Mouse (Mus musculus): ENCODE measurements around the gene Tsen34. TPM values are rescaled to one million over a fixed set of nuclear protein-coding genes. Genes with fewer than 3 reads are reported as not detected.
"Not testable (repeated sequence)": the region's sequence is repeated elsewhere in the genome, so short reads cannot be mapped to it uniquely, and the experiment has no call there.

Tsen34 gene
- polyA plus RNA-seq, 1 experiment: 14.0 TPM

DNA sequence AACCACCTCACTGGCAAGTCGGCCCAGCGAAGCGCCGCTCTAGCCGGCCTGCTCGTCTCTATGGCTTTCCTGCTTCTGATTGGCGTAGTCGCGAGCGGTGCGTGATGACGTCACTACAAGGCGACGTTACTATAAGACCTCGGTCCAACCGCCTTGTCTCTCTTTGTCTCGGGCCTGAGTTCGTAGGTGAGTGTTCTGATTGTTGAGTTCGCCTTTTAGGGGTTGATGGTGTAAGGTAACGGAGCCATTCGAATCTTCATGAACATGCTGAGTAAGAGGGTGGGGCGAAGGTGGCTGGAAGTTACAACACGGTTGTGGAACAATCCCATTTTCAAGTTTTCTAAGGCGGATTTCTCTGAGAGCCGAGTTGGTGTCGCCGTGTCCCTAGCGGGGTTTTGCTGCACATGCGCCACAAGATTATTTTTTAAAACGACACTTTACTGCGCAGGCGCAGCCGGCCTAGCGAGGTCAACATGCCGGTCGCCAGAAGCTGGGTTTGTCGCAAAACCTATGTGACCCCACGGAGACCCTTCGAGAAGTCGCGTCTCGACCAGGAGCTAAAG lies 11.3 kb downstream of the Tsen34 start, which contains the start of gene Rps9:
Rps9 (plus strand) TSS at position 115 of the 563 bp plus-strand sequence.
- Histone ChIP-seq H3K27me3 (ENCODE audit: control insufficient read depth, insufficient read depth, low read length) (no peaks in the 10 kb centered on the region), H3K4me3 (ENCODE audit: control insufficient read depth, low read depth, low read length) (peak within 1 kb of the TSS; percentile 81), H3K27ac (ENCODE audit: control insufficient read depth, insufficient read depth, low read depth, low read length) (peak within 1 kb of the TSS; percentile 86), H3K4me1 (ENCODE audit: control insufficient read depth, insufficient read depth, low read length) (no peaks in the 10 kb centered on the region), H3K36me3 (ENCODE audit: control insufficient read depth, insufficient read depth, low read length) (no peaks in the 10 kb centered on the region; the same call in 1 of the 2 replicates)
- TF ChIP-seq CTCF (IDR thresholded peaks at IDR 0.05; ENCODE audit: control insufficient read depth, insufficient read depth, insufficient replicate concordance, low read depth, low read length) (no peak), POLR2A (IDR thresholded peaks at IDR 0.05; ENCODE audit: control insufficient read depth, low read depth, low read length) (peak; percentile 99)

DNA sequence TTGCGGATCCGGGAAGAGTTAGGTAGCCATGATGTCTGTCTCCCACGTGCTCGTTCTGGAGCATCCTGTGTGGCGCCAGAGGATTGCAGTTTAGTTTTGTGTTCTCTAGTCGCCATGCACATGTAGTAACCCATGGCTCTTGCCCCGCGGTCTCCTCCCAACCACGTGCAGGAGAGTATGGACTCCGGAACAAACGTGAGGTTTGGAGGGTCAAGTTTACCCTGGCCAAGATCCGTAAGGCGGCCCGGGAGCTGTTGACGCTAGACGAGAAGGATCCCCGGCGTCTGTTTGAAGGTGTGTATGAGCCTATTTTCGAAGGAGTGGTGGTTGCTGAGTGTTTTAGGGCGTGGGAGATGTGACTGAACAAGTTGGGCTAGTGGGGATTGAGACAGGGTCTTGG lies 11.8 kb downstream of the Tsen34 start:
- no peaks in the 10 kb centered on the region for H3K27me3 ChIP-seq (ENCODE audit: control insufficient read depth, insufficient read depth, low read length)
- TF ChIP-seq CTCF (IDR thresholded peaks at IDR 0.05; ENCODE audit: control insufficient read depth, insufficient read depth, insufficient replicate concordance, low read depth, low read length) (no peak), POLR2A (IDR thresholded peaks at IDR 0.05; ENCODE audit: control insufficient read depth, low read depth, low read length) (no peak)

DNA sequence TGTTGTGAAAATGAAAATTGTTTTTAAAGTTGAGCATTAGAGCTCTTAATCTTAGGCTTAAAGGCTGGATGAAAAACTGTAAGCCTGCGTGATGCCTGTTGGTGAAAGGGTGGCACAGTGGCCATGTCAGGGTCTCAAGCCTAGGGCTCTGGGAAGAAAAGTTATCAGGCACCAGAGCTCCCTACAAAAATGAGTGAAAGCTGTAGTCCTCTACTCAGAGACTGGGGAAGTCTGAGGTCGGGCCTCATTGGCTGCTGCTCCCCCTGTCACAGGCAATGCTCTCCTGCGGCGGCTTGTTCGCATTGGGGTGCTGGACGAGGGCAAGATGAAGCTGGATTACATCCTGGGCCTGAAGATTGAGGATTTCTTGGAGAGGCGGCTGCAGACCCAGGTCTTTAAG lies 12.8 kb downstream of the Tsen34 start:
- not testable (repeated sequence) for H3K36me3 ChIP-seq (ENCODE audit: control insufficient read depth, insufficient read depth, low read length); H3K4me1 ChIP-seq (ENCODE audit: control insufficient read depth, insufficient read depth, low read length)

More for the DNA sequence above, 11.8 kb downstream of the Tsen34 start:
- Histone ChIP-seq H3K36me3 (ENCODE audit: control insufficient read depth, insufficient read depth, low read length) (no peaks in the 10 kb centered on the region; the same call in 1 of the 2 replicates), H3K4me3 (ENCODE audit: control insufficient read depth, low read depth, low read length) (peak overlapping the region; percentile 81), H3K27ac (ENCODE audit: control insufficient read depth, insufficient read depth, low read depth, low read length) (peak overlapping the region; percentile 86), H3K4me1 (ENCODE audit: control insufficient read depth, insufficient read depth, low read length) (no peaks in the 10 kb centered on the region)

DNA sequence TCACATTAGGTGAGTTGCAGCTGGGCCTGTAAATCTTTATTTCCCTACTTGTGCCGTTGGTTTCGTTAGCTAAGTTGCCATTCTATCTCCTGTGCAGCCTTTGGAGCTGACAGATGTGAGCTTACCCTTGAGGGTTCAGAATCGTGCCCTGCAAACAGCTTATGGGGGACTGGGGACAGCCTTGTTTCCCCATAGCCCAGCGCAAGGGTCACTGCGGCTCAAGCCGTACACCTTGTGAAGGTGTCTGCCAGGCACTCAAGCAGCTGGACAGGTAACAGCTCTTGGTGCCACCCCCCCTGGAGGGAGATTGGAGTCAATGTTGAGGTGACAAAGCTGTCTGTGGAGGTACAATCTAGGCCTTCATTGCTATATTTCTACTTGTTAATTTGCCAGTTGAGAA lies 13.2 kb downstream of the Tsen34 start:
- TF ChIP-seq POLR2A (IDR thresholded peaks at IDR 0.05; ENCODE audit: control insufficient read depth, low read depth, low read length): no peak
- TF ChIP-seq CTCF (IDR thresholded peaks at IDR 0.05; ENCODE audit: control insufficient read depth, insufficient read depth, insufficient replicate concordance, low read depth, low read length): no peak
- H3K27ac ChIP-seq (ENCODE audit: control insufficient read depth, insufficient read depth, low read depth, low read length): no peak overlapping the region
- H3K4me1 ChIP-seq (ENCODE audit: control insufficient read depth, insufficient read depth, low read length): no peaks in the 10 kb centered on the region
- no peaks in the 10 kb centered on the region for H3K27me3 ChIP-seq (ENCODE audit: control insufficient read depth, insufficient read depth, low read length)
- no peak overlapping the region; the same call in 1 of the 2 replicates for H3K4me3 ChIP-seq (ENCODE audit: control insufficient read depth, low read depth, low read length)
- no peaks in the 10 kb centered on the region; the same call in 1 of the 2 replicates for H3K36me3 ChIP-seq (ENCODE audit: control insufficient read depth, insufficient read depth, low read length)

More for the DNA sequence above, 12.8 kb downstream of the Tsen34 start:
- H3K27ac ChIP-seq (ENCODE audit: control insufficient read depth, insufficient read depth, low read depth, low read length); H3K27me3 ChIP-seq (ENCODE audit: control insufficient read depth, insufficient read depth, low read length): not testable (repeated sequence)
- H3K4me3 ChIP-seq (ENCODE audit: control insufficient read depth, low read depth, low read length): peak overlapping the region; percentile 50

DNA sequence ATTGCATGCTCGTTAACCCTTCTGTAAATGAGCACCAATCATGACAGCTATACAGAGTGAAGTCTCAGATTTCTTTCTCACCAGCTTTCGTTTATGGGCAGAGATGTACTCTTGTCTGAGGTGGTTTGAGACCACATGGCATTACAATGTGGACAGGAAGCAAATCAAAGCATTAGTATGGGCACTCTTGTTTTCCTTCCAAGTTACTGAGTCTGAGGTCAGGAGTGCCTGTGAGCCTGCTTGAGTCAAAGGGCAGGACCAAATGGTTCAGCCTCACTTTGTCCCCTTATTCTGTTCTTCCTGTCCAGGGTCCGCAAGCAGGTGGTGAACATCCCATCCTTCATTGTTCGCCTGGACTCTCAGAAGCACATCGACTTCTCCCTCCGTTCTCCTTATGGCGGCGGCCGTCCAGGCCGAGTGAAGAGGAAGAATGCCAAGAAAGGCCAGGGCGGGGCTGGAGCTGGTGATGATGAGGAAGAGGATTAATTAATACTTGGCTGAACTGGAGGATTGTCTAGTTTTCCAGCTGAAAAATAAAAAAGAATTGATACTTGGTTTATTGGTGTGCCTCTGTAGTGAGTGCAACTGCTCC lies 13.8 kb downstream of the Tsen34 start:
- Histone ChIP-seq H3K36me3 (ENCODE audit: control insufficient read depth, insufficient read depth, low read length) (no peaks in the 10 kb centered on the region; the same call in 1 of the 2 replicates), H3K4me1 (ENCODE audit: control insufficient read depth, insufficient read depth, low read length) (no peaks in the 10 kb centered on the region), H3K27ac (ENCODE audit: control insufficient read depth, insufficient read depth, low read depth, low read length) (no peak overlapping the region), H3K4me3 (ENCODE audit: control insufficient read depth, low read depth, low read length) (no peak overlapping the region), H3K27me3 (ENCODE audit: control insufficient read depth, insufficient read depth, low read length) (no peaks in the 10 kb centered on the region)
- TF ChIP-seq POLR2A (IDR thresholded peaks at IDR 0.05; ENCODE audit: control insufficient read depth, low read depth, low read length) (no peak), CTCF (IDR thresholded peaks at IDR 0.05; ENCODE audit: control insufficient read depth, insufficient read depth, insufficient replicate concordance, low read depth, low read length) (no peak)

DNA sequence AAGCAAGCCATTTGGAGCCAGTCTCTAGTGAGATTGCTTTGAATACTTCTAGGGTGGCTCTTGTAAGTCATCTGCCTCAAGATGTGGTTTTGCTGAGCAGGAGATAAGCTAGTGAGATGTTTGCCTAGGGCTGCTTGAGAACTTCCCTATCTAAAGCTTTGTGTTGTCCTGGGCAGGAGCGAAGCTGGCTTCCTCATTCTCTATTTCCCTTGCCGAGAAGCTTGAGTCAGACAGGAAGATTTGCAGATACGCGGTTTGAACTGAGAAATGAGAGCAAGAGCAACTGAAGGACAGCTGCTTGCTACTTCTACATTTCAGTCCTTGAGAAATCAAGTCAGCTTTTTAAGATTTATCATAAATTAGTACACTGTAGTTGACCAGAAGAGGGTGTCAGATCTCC lies 14.4 kb downstream of the Tsen34 start:
- no peaks in the 10 kb centered on the region for H3K27me3 ChIP-seq (ENCODE audit: control insufficient read depth, insufficient read depth, low read length)
- H3K4me1 ChIP-seq (ENCODE audit: control insufficient read depth, insufficient read depth, low read length): no peaks in the 10 kb centered on the region
- no peaks in the 10 kb centered on the region; the same call in 1 of the 2 replicates for H3K36me3 ChIP-seq (ENCODE audit: control insufficient read depth, insufficient read depth, low read length)
- TF ChIP-seq POLR2A (IDR thresholded peaks at IDR 0.05; ENCODE audit: control insufficient read depth, low read depth, low read length): no peak
- no peak for TF ChIP-seq CTCF (IDR thresholded peaks at IDR 0.05; ENCODE audit: control insufficient read depth, insufficient read depth, insufficient replicate concordance, low read depth, low read length)
- no peak overlapping the region for H3K4me3 ChIP-seq (ENCODE audit: control insufficient read depth, low read depth, low read length)
- H3K27ac ChIP-seq (ENCODE audit: control insufficient read depth, insufficient read depth, low read depth, low read length): no peak overlapping the region

DNA sequence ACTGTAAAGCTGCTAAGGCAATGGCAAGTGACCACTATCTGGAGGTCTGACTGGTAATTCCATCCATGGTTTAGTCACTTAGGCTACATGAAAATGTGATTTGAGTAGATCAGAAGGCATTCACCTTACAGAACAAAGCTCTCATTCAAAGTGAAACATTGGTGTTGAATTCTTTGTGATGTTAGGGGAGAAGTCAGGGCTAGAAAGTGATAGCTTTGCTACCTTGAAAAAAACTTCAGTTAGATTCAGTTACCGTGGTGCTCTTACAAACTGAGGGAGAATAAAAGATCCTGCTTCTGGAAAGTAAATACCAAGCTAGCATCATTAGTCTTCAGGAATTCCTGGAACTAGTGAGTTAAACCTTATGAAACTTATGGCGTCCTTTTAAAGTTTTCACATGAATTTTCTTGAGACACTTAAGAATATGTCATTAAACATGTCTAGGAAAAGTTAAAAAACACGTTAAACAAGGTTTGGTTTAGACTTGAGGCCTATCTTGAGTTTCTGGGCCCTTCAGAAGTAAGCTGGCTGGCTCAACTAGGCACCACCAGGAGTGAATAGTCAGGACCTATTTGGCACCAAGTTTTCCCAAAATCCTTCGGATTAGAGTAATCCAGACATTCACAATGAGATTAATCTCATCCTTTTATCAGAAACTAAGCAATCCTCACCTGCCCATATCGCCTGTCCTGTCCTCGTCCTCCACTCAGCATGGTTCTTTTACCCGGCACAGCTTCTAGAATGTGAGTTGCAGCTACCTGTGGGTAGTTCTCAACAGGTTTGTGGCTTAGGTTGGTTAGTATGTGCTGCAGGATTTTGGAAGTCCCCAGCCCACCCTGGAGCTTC lies 15.1 kb downstream of the Tsen34 start:
- H3K36me3 ChIP-seq (ENCODE audit: control insufficient read depth, insufficient read depth, low read length): no peaks in the 10 kb centered on the region; the same call in 1 of the 2 replicates
- H3K27ac ChIP-seq (ENCODE audit: control insufficient read depth, insufficient read depth, low read depth, low read length): no peak overlapping the region
- H3K27me3 ChIP-seq (ENCODE audit: control insufficient read depth, insufficient read depth, low read length): no peaks in the 10 kb centered on the region
- no peak overlapping the region for H3K4me3 ChIP-seq (ENCODE audit: control insufficient read depth, low read depth, low read length)
- no peaks in the 10 kb centered on the region for H3K4me1 ChIP-seq (ENCODE audit: control insufficient read depth, insufficient read depth, low read length)
- TF ChIP-seq POLR2A (IDR thresholded peaks at IDR 0.05; ENCODE audit: control insufficient read depth, low read depth, low read length): no peak
- no peak for TF ChIP-seq CTCF (IDR thresholded peaks at IDR 0.05; ENCODE audit: control insufficient read depth, insufficient read depth, insufficient replicate concordance, low read depth, low read length)

DNA sequence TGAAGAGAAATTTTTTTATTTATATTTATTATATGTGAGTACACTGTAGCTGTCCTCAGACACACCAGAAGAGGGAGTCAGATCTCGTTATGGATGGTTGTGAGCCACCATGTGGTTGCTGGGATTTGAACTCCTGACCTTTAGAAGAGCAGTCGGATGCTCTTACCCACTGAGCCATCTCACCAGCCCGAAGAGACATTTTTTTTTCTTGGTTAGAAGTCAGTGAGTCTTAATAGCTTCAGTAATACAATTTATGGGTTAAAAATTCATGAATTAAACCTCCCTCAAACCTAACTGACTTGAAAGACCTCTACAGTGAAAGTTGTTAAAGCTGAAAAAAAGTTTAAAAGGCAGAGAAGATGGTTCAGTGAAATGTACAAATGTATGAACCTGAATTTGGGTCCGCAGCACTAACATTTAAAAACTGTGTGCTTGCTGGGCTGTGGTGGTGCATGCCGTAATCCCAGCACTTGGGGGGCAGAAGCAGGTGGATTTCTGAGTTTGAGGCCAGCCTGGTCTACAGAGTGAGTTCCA lies 15.9 kb downstream of the Tsen34 start:
- H3K27ac ChIP-seq (ENCODE audit: control insufficient read depth, insufficient read depth, low read depth, low read length); H3K4me1 ChIP-seq (ENCODE audit: control insufficient read depth, insufficient read depth, low read length); H3K27me3 ChIP-seq (ENCODE audit: control insufficient read depth, insufficient read depth, low read length): not testable (repeated sequence)

More for the DNA sequence above, 15.9 kb downstream of the Tsen34 start:
- not testable (repeated sequence) for H3K4me3 ChIP-seq (ENCODE audit: control insufficient read depth, low read depth, low read length); H3K36me3 ChIP-seq (ENCODE audit: control insufficient read depth, insufficient read depth, low read length)

Measured in testis, adult 2 months (tissue).